Mouse (Mus musculus) neural tube, embryonic 15.5 days (tissue): Measurements from ENCODE around the gene Gdf1. TPM values are rescaled to one million over a fixed set of nuclear protein-coding genes. Genes with fewer than 3 reads are reported as not detected.

ENCODE experiments used
- ATAC-seq: fragments of 200-750 bp; cut with Nextera tagmentation; 2 replicates; pipeline ENCODE4 v1.8.0; 2017; ENCODE audit warnings: mild to moderate bottlenecking, moderate TSS enrichment, moderate library complexity; ENCODE audit not compliant: low FRiP score
- H3K27ac ChIP-seq: fragments of 300-500 bp; sonication (generic); replicated peaks from 2 replicates; pipeline ENCODE4 v1.5.1; 2015; ENCODE audit warnings: mild to moderate bottlenecking, inconsistent platforms
- H3K27me3 ChIP-seq: fragments of 300-500 bp; sonication (generic); replicated peaks from 2 replicates; pipeline ENCODE4 v1.6.1; 2015; ENCODE audit warnings: inconsistent platforms
- H3K36me3 ChIP-seq: fragments of 300-500 bp; sonication (generic); 2 replicates; pipeline ENCODE4 v1.6.1; 2015; ENCODE audit warnings: inconsistent platforms
- H3K4me1 ChIP-seq: fragments of 300-500 bp; sonication (generic); 2 replicates; pipeline ENCODE4 v1.6.1; 2015; ENCODE audit warnings: inconsistent platforms
- H3K4me2 ChIP-seq: fragments of 300-500 bp; sonication (generic); 2 replicates; pipeline ENCODE4 v1.6.1; 2015; ENCODE audit warnings: inconsistent platforms, mild to moderate bottlenecking, moderate library complexity
- H3K4me3 ChIP-seq: fragments of 300-500 bp; sonication (generic); replicated peaks from 2 replicates; pipeline ENCODE4 v1.5.1; 2015; ENCODE audit warnings: mild to moderate bottlenecking, inconsistent platforms
- H3K9ac ChIP-seq: fragments of 300-500 bp; sonication (generic); replicated peaks from 2 replicates; pipeline ENCODE4 v1.6.1; 2015; ENCODE audit warnings: mild to moderate bottlenecking, inconsistent platforms
- H3K9me3 ChIP-seq: fragments of 300-500 bp; sonication (generic); replicated peaks from 2 replicates; pipeline ENCODE4 v1.6.1; 2016; ENCODE audit warnings: inconsistent platforms
- WGBS: fragments of 180-500 bp; shearing (Covaris S2); methylation state at CpG from one replicate; pipeline ENCODE4 v1.1.7; 2015; ENCODE audit warnings: mixed read lengths; 5-methylcytosine and 5-hydroxymethylcytosine counted together
- polyA plus RNA-seq: library from polyadenylated mRNA; unstranded; fragments of >200 nt; fragmentation: Nextera tagmentation; extraction: Ambion mirVana; gene quantifications from 2 replicates; pipeline ENCODE4 v1.2.1, GENCODE M21; 2015

Gene Gdf1
- polyA plus RNA-seq, 1 experiment from 2014 or later = 7.9 TPM

- no peaks in the 10 kb centered on the region for H3K27me3 ChIP-seq
- no peaks in the 10 kb centered on the region for H3K9me3 ChIP-seq
- no peak overlapping the region for H3K4me2 ChIP-seq
- no peak for ATAC-seq
- no peak overlapping the region for H3K9ac ChIP-seq
- H3K4me1 ChIP-seq = peaks cover 6% of the 10 kb centered on the region
- no peak overlapping the region for H3K4me3 ChIP-seq
- H3K27ac ChIP-seq = no peak overlapping the region
- peaks cover 82% of the 10 kb centered on the region for H3K36me3 ChIP-seq
- 33% methylated on average over 2 of the region's 2 CpGs for WGBS
Measured at GRCm38 (mm10) chr8:70309311-70309710, 20.3 kb upstream of the Gdf1 start.

DNA sequence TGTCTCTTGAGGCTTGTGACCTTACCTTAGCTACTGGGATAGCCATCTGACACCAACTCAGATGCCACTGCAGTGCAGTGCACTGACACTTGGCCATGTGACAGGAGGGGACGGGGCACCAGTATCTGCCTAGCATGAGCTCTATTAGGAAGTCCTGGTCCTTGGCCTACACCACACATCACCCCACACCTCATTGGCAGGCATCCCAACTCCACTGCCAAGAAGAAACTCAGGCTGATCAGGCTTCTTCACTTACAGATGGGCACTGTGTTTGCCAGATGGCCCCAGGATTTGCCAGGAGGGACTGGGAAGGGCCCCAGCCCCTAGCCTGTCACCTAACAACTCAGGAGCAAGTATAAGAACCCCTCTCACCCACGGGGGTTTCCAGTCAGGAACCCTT lies 16.2 kb upstream of the Gdf1 start:
- ATAC-seq = no peak
- Histone ChIP-seq H3K9ac (no peak overlapping the region), H3K36me3 (peaks cover 49% of the 10 kb centered on the region), H3K9me3 (no peaks in the 10 kb centered on the region), H3K4me3 (no peak overlapping the region; the same call in 1 of the 2 replicates), H3K4me1 (peaks cover 33% of the 10 kb centered on the region), H3K27me3 (no peaks in the 10 kb centered on the region), H3K27ac (no peak overlapping the region), H3K4me2 (no peak overlapping the region)
- WGBS = 81% methylated on average over 2 of the region's 2 CpGs

DNA sequence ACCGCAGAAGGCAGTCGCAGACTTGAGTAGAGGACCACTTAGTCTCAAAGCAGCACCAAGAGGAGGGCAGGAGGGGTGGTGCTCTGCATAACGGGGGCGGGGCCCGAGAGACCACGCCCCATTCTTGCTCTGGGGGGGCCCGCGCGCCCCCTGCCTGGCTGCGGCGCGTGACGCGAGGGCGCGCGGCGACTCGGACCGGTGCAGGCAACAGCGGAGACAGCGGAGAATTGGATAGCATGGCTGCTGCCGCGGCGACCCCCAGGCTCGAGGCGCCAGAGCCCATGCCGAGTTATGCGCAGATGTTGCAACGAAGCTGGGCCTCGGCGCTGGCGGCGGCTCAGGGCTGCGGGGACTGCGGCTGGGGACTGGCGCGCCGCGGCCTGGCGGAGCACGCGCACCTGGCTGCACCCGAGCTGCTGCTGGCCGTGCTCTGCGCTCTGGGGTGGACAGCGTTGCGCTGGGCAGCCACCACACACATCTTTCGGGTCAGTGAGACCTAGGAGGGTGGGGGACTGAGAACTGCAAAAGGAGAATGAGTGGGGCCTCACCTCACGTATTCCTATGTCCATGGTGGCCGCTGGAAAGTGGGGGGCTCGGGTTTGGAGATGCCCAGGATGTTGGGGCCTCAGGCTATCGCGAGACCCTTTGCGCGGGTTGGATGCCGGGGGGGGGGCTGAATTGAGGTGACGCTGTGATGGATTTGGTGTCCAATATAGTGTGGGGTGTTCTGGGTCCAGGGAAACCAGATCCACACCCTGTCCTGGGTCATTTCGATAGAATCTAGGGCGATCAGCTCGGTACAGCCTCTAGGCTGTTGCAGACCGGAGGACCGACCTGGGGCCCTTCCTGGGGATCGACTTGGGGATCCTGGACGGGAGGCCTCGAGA lies 13.8 kb upstream of the Gdf1 start, which contains the start of gene Cers1:
TSS of gene Cers1 (plus strand) at position 152 of the 887 bp plus-strand sequence.
- Histone ChIP-seq H3K9me3 (no peaks in the 10 kb centered on the region), H3K9ac (peak within 1 kb of the TSS; percentile 56), H3K4me3 (peak within 1 kb of the TSS; percentile 48), H3K27me3 (no peaks in the 10 kb centered on the region), H3K4me1 (peaks cover 34% of the 10 kb centered on the region), H3K36me3 (peaks cover 49% of the 10 kb centered on the region), H3K4me2 (peak within 1 kb of the TSS; percentile 63), H3K27ac (peak within 1 kb of the TSS; percentile 90)
- ATAC-seq = peak; percentile 73
- WGBS = 1% methylated on average over 66 of the region's 66 CpGs

- Histone ChIP-seq H3K27me3 (no peaks in the 10 kb centered on the region), H3K9me3 (no peaks in the 10 kb centered on the region), H3K4me2 (peak overlapping the region; percentile 63), H3K27ac (peak overlapping the region; percentile 90), H3K4me1 (peaks cover 34% of the 10 kb centered on the region), H3K4me3 (peak overlapping the region; percentile 48), H3K36me3 (peaks cover 43% of the 10 kb centered on the region), H3K9ac (peak overlapping the region; percentile 56)
- ATAC-seq = peak; percentile 82
- 6% methylated on average over 15 of the region's 15 CpGs for WGBS
Measured at GRCm38 (mm10) chr8:70316511-70317504, 12.8 kb upstream of the Gdf1 start.

DNA sequence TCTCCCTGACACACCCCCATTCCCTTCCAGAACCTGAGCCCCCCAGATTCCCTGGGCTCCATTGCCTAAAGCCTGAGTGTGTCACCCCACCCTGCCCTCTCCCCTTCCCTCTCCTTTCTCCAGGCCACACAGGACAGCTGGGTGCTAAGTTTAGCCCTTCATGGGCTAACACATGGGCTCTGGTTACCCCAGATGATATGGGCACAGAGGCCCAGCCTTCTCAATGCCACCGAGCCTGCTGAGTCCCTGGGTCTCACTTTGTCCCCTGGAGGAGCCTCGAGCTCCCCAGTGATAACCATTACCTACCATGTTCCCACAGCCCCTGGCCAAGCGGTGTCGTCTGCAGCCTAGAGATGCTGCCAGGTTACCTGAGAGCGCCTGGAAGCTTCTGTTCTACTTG lies 11.7 kb upstream of the Gdf1 start:
- no peaks in the 10 kb centered on the region for H3K27me3 ChIP-seq
- H3K9me3 ChIP-seq = no peaks in the 10 kb centered on the region
- H3K4me3 ChIP-seq = no peak overlapping the region
- no peak overlapping the region for H3K9ac ChIP-seq
- peaks cover 47% of the 10 kb centered on the region for H3K36me3 ChIP-seq
- H3K4me1 ChIP-seq = peaks cover 34% of the 10 kb centered on the region
- no peak for ATAC-seq
- 79% methylated on average over 5 of the region's 5 CpGs for WGBS
- H3K27ac ChIP-seq = peak overlapping the region; percentile 90
- H3K4me2 ChIP-seq = peak overlapping the region; percentile 63

DNA sequence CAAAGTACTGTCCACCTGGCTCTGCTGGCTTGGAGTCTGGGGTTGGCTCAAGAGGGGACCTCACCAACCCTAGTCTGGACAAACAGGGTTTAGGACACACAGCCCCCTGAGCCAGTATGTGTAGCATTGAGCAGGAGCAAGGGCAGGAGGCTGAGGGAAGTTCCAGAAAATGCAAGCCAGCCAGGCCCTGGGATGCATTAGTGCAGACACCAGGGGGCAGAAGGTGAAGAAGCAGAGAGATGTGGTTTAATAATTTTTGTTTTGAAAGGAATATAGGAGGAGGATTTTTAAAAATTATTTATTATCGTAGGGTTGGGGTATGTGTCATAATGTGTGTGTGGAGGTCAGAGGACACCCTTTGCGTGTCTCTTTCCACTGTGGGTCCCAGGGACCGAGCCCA lies 5.9 kb upstream of the Gdf1 start:
- WGBS = 94% methylated on average over 3 of the region's 3 CpGs
- Histone ChIP-seq H3K4me1 (no peaks in the 10 kb centered on the region), H3K9me3 (no peaks in the 10 kb centered on the region), H3K9ac (no peak overlapping the region), H3K27ac (no peak overlapping the region), H3K4me2 (no peak overlapping the region), H3K36me3 (peaks cover 80% of the 10 kb centered on the region), H3K27me3 (no peaks in the 10 kb centered on the region), H3K4me3 (no peak overlapping the region)
- no peak for ATAC-seq

GRCm38 (mm10) chr8:70327512-70327911 lies 2.1 kb upstream of the Gdf1 start:
- Histone ChIP-seq H3K4me3 (no peak overlapping the region), H3K36me3 (peaks cover 76% of the 10 kb centered on the region), H3K9ac (no peak overlapping the region), H3K9me3 (no peaks in the 10 kb centered on the region), H3K27ac (no peak overlapping the region), H3K4me1 (peaks cover 29% of the 10 kb centered on the region), H3K4me2 (no peak overlapping the region), H3K27me3 (no peaks in the 10 kb centered on the region)
- ATAC-seq = no peak
- 96% methylated on average over 6 of the region's 6 CpGs for WGBS

DNA sequence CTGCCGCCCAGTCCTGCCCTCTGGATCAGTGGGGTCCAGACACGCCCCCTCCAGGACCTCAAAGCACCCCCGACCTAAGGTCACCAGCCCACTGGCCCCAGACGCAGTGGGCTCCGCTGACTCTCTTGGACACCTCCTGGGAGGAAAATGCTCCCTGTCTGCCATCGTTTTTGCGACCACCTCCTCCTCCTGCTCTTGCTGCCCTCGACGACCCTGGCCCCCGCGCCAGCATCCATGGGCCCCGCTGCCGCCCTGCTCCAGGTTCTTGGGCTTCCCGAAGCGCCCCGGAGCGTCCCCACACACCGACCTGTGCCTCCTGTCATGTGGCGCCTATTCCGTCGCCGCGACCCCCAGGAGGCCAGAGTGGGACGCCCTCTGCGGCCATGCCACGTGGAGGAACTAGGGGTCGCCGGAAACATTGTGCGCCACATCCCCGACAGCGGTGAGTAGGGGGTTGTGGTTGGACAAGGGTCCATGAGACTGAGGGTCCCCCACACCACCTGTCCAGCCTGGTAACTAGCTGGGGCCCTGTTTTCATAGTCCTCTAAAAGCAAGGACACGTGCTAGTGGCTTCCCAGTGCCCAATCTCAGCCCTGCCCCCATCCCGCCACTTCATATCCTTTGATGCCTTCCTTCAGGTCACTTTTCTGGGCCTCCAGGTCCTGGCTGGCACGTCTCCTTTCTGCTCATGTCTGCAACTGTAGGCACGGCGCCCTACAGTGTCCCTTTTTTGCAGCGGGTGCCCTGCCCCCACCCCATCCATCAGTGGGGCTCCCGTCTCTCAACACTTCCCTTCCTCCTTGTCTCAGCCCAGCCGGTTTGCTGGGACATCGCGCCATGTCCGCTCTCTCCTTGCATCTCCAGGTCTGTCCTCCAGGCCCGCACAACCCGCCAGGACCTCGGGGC lies 471 bp downstream of the Gdf1 start:
- Histone ChIP-seq H3K27ac (no peak overlapping the region; the same call in 1 of the 2 replicates), H3K9me3 (no peaks in the 10 kb centered on the region), H3K36me3 (peaks cover 76% of the 10 kb centered on the region), H3K4me3 (no peak overlapping the region), H3K9ac (0 out of 2 replicates have a peak overlapping the region, but pooled peaks have one; percentile 12), H3K27me3 (no peaks in the 10 kb centered on the region), H3K4me2 (no peak overlapping the region), H3K4me1 (peaks cover 31% of the 10 kb centered on the region)
- 8% methylated on average over 45 of the region's 45 CpGs for WGBS
- ATAC-seq = no peak; the same call in 1 of the 2 replicates

GRCm38 (mm10) chr8:70330741-70331364 lies 1.2 kb downstream of the Gdf1 start:
- peaks cover 31% of the 10 kb centered on the region for H3K4me1 ChIP-seq
- 21% methylated on average over 53 of the region's 53 CpGs for WGBS
- ATAC-seq = peak; percentile 70
- no peak overlapping the region for H3K27ac ChIP-seq
- H3K4me2 ChIP-seq = no peak overlapping the region
- H3K9me3 ChIP-seq = no peaks in the 10 kb centered on the region
- H3K36me3 ChIP-seq = peaks cover 77% of the 10 kb centered on the region
- 0 out of 2 replicates have a peak overlapping the region, but pooled peaks have one; percentile 12 for H3K9ac ChIP-seq
- no peaks in the 10 kb centered on the region for H3K27me3 ChIP-seq
- H3K4me3 ChIP-seq = no peak overlapping the region

DNA sequence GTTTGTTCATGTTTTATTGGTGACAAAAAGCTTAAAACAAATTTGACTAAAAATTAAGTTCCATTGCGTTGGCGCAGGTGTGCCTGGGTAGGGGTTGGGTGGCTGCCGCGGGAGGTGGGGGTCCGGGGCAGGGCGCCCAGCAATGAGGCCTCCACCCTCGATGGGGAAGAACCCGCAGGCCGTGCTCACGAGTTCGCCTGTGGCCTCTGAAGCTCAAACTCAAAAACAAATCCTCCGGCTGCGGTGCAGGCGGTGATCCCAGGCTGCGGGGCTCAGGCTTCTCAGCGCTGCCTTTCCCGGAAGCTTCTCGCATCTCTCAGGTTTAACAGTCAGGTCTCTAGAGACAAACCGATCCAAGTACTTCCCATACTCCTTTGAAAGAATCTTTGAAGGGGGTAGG lies 1.9 kb downstream of the Gdf1 start:
- no peaks in the 10 kb centered on the region for H3K27me3 ChIP-seq
- no peak overlapping the region for H3K4me2 ChIP-seq
- ATAC-seq = no peak
- no peak overlapping the region; the same call in 1 of the 2 replicates for H3K9ac ChIP-seq
- H3K4me1 ChIP-seq = peaks cover 31% of the 10 kb centered on the region
- no peak overlapping the region for H3K4me3 ChIP-seq
- H3K27ac ChIP-seq = 0 out of 2 replicates have a peak overlapping the region, but pooled peaks have one; percentile 6
- WGBS = 62% methylated on average over 19 of the region's 19 CpGs
- no peaks in the 10 kb centered on the region for H3K9me3 ChIP-seq
- peaks cover 79% of the 10 kb centered on the region for H3K36me3 ChIP-seq
